In the genomic region with DNA sequence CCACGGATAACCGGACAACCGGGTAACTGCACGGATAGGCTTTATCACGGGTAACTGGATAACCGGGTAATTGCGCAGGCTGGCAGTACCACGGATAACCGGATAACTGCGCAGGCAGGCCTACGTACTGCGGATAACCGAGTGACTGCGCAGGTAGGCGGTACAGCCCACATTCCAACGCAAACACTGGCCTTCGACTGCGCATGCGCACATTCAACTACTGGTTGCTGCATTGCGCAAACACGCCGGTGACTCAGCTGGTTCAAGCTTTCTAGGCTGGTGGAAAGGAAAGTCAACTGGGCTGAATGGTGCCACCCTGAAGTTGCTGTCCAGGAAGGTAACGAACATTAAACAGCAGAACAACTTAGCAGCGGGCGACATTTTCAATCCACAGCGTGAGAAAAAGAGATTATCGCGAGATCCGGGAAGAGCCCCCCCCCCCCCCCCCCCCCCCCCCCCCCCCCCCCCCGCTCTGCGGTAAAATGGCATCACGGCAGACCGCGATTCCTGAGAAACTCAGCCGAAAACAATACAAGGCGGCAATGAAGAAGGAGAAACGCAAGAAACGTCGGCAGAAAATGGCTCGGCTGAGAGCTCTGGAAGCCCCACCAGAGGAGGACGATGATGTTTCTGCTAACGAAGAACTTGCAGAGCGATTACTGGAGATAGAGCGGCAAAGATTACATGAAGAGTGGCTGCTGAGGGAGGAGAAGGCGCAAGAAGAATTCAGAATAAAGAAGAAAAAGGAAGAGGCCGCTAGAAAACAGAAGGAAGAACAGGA, we compare ENCODE assay signal across 8 mouse cellular contexts. TPM values are rescaled to one million over a fixed set of nuclear protein-coding genes. Genes with fewer than 3 reads are reported as not detected.
A peak's percentile ranks its signal among the peaks of the same experiment; 100 is the strongest.
DNase-seq lines count a peak whose midpoint lies in the region; ATAC-seq lines count a peak whose summit lies in the region.

No protein-coding gene starts in this region.

- ATAC-seq in common myeloid progenitor, adult 5-6 weeks (replicated peaks; ENCODE audit: low read depth, poor library complexity, severe bottlenecking), result peak; percentile 55
- ATAC-seq in hindbrain, embryonic 16.5 days, result peak; percentile 72
- ATAC-seq in megakaryocyte, adult 5-6 weeks (ENCODE audit: poor library complexity, severe bottlenecking), result peak; percentile 71

- H3K4me2 ChIP-seq in hindbrain, embryonic 16.5 days (ENCODE audit: low read length), result peak overlapping the region; percentile 71

- H3K4me3 ChIP-seq in hindbrain, embryonic 16.5 days (ENCODE audit: low read length), result peak overlapping the region; percentile 61

- DNase-seq in adipocyte (ENCODE audit: low spot score), result peak; percentile 90
- peak; percentile 85 for DNase-seq in gastrocnemius, adult 18-20 months (ENCODE audit: low spot score)
- DNase-seq in left cerebral cortex, adult 8-10 months (ENCODE audit: low spot score in 2 of 2), result peak; percentile 76 to 80
- DNase-seq in right cerebral cortex, adult 18-20 months, result peak; percentile 88
- peak; percentile 68 for DNase-seq in urinary bladder, adult 2 months (ENCODE audit: low spot score)

- H3K36me3 ChIP-seq in hindbrain, embryonic 16.5 days (ENCODE audit: control insufficient read depth, insufficient read depth, low read length), result peaks cover 10% of the 10 kb centered on the region

- peaks cover 16% of the 10 kb centered on the region for H3K9me3 ChIP-seq in hindbrain, embryonic 16.5 days (ENCODE audit: control insufficient read depth, low read length)

- H3K27ac ChIP-seq in hindbrain, embryonic 16.5 days (ENCODE audit: low read depth, low read length), result peak overlapping the region; percentile 83

- H3K4me1 ChIP-seq in hindbrain, embryonic 16.5 days (ENCODE audit: control insufficient read depth, insufficient read depth, low read depth, low read length), result peaks cover 25% of the 10 kb centered on the region

- H3K27me3 ChIP-seq in hindbrain, embryonic 16.5 days (replicated peaks; ENCODE audit: control insufficient read depth, insufficient read depth, low read length), result no peaks in the 10 kb centered on the region

- H3K9ac ChIP-seq in hindbrain, embryonic 16.5 days (ENCODE audit: low read depth, low read length), result peak overlapping the region; percentile 70

- 51% methylated on average over 44 of the region's 46 CpGs for WGBS in hindbrain, embryonic 16.5 days

RNA-seq across cellular contexts. Expression of a gene that starts 1.1 kb away (rescaled TPM):
- total RNA-seq in common myeloid progenitor, adult 5-6 weeks (2017), result 9.4 and 9.9 TPM in 2 replicates
- total RNA-seq in gastrocnemius, adult 18-20 months (2021), result 10 to 100 TPM; 21.1 to 25.0 TPM
- 7.8 and 9.7 TPM in 2 replicates for polyA plus RNA-seq in hindbrain, embryonic 16.5 days (2015; fragmentation: Nextera tagmentation; extraction: Ambion mirVana)
- 10 to 100 TPM; 63.0 to 78.1 (median 72.0) TPM for total RNA-seq in left cerebral cortex, adult 8-10 months (2022)
- 7.2 and 7.4 TPM in 2 replicates for total RNA-seq in megakaryocyte, adult 5-6 weeks (2015)
- total RNA-seq in megakaryocyte, adult 5-6 weeks (2017), result 11.7 and 15.4 TPM in 2 replicates
- 20.5 and 27.6 TPM in 2 replicates for polyA plus RNA-seq in urinary bladder, adult 2 months (2012; rRNA removed)

RNA-seq across cellular contexts. Expression of a gene that starts 9.0 kb away (rescaled TPM):
- 70.8 and 81.6 TPM in 2 replicates for total RNA-seq in common myeloid progenitor, adult 5-6 weeks (2017)
- total RNA-seq in gastrocnemius, adult 18-20 months (2021), result 1 to 10 TPM; 1.7 to 2.3 TPM
- polyA plus RNA-seq in hindbrain, embryonic 16.5 days (2015; fragmentation: Nextera tagmentation; extraction: Ambion mirVana), result 5.4 TPM in 2 replicates
- 10 to 100 TPM; 11.1 to 24.0 (median 16.0) TPM for total RNA-seq in left cerebral cortex, adult 8-10 months (2022)
- 58.7 and 62.6 TPM in 2 replicates for total RNA-seq in megakaryocyte, adult 5-6 weeks (2015)
- total RNA-seq in megakaryocyte, adult 5-6 weeks (2017), result 31.5 and 36.8 TPM in 2 replicates
- polyA plus RNA-seq in urinary bladder, adult 2 months (2012; rRNA removed), result 7.6 and 7.9 TPM in 2 replicates

RNA-seq across cellular contexts. Expression of a gene that starts 9.2 kb away (rescaled TPM):
- 52.9 and 62.5 TPM in 2 replicates for total RNA-seq in common myeloid progenitor, adult 5-6 weeks (2017)
- 100 to 1,000 TPM in 1 of 2 experiments, 10 to 100 TPM in 1; 93.4 to 109 TPM for total RNA-seq in gastrocnemius, adult 18-20 months (2021)
- 236 and 237 TPM in 2 replicates for polyA plus RNA-seq in hindbrain, embryonic 16.5 days (2015; fragmentation: Nextera tagmentation; extraction: Ambion mirVana)
- total RNA-seq in left cerebral cortex, adult 8-10 months (2022), result 10 to 100 TPM; 32.2 to 47.5 (median 36.8) TPM
- 138 TPM in 2 replicates for total RNA-seq in megakaryocyte, adult 5-6 weeks (2015)
- total RNA-seq in megakaryocyte, adult 5-6 weeks (2017), result 98.5 and 129 TPM in 2 replicates
- polyA plus RNA-seq in urinary bladder, adult 2 months (2012; rRNA removed), result 68.5 and 79.7 TPM in 2 replicates

RNA-seq across cellular contexts. Expression of a gene that starts 17.4 kb away (rescaled TPM):
- 274 and 331 TPM in 2 replicates for total RNA-seq in common myeloid progenitor, adult 5-6 weeks (2017)
- 100 to 1,000 TPM; 104 to 105 TPM for total RNA-seq in gastrocnemius, adult 18-20 months (2021)
- 263 and 273 TPM in 2 replicates for polyA plus RNA-seq in hindbrain, embryonic 16.5 days (2015; fragmentation: Nextera tagmentation; extraction: Ambion mirVana)
- 100 to 1,000 TPM in 1 of 4 experiments, 10 to 100 TPM in 3; 89.2 to 103 (median 95.6) TPM for total RNA-seq in left cerebral cortex, adult 8-10 months (2022)
- total RNA-seq in megakaryocyte, adult 5-6 weeks (2015), result 184 and 193 TPM in 2 replicates
- total RNA-seq in megakaryocyte, adult 5-6 weeks (2017), result 137 and 141 TPM in 2 replicates
- polyA plus RNA-seq in urinary bladder, adult 2 months (2012; rRNA removed), result 96.2 and 112 TPM in 2 replicates

RNA-seq across cellular contexts. Expression of a gene that starts 34.4 kb away (rescaled TPM):
- total RNA-seq in common myeloid progenitor, adult 5-6 weeks (2017), result 1.5 and 4.6 TPM in 2 replicates
- total RNA-seq in gastrocnemius, adult 18-20 months (2021), result 1 to 10 TPM; 4.2 to 5.1 TPM
- polyA plus RNA-seq in hindbrain, embryonic 16.5 days (2015; fragmentation: Nextera tagmentation; extraction: Ambion mirVana), result 4.6 and 5.7 TPM in 2 replicates
- total RNA-seq in left cerebral cortex, adult 8-10 months (2022), result 1 to 10 TPM; 3.9 to 6.6 (median 5.2) TPM
- total RNA-seq in megakaryocyte, adult 5-6 weeks (2015), result 3.5 and 4.1 TPM in 2 replicates
- 2.6 and 3.5 TPM in 2 replicates for total RNA-seq in megakaryocyte, adult 5-6 weeks (2017)
- 14.9 and 17.4 TPM in 2 replicates for polyA plus RNA-seq in urinary bladder, adult 2 months (2012; rRNA removed)

Comparison
In these comparisons a context has a peak if more than half of its experiments do, and no peak if none do; other contexts are left out.
1. Peak in every context shown above with its lines: DNase-seq, ATAC-seq, H3K4me3 ChIP-seq and H3K27ac ChIP-seq.